Mouse (Mus musculus) spleen, postnatal 14 days (tissue): Measurements from ENCODE around the gene Tmem234.
A peak's percentile ranks its signal among the peaks of the same experiment; 100 is the strongest.
"Not testable (repeated sequence)": the region's sequence is repeated elsewhere in the genome, so short reads cannot be mapped to it uniquely, and the experiment has no call there.

Experiments used
- DNase-seq, 2 experiments: peaks; one replicate each; pipeline ENCODE4 v3.0.0; 2021 to 2022; ENCODE audit warnings: low spot score in 2 of 2

Gene Tmem234

GRCm38 (mm10) chr4:129600233-129601158 is at the start of gene Tmem234, which contains the start of gene Eif3i:
TSS of gene Tmem234 (plus strand) at chr4:129600668.
TSS of gene Eif3i (minus strand) at chr4:129600648.
- DNase-seq: peak; percentile 66 to 78

GRCm38 (mm10) chr4:129554512-129554911 is 46.0 kb upstream of the Tmem234 start:
- not testable (repeated sequence) for DNase-seq

- DNase-seq: peak; percentile 40 to 59
These were observed 45.0 kb upstream of the Tmem234 start for GRCm38 (mm10) chr4:129555421-129555861.

- no peak for DNase-seq
These were observed 44.5 kb upstream of the Tmem234 start for GRCm38 (mm10) chr4:129555862-129556531.

GRCm38 (mm10) chr4:129556532-129557223 is 43.8 kb upstream of the Tmem234 start:
- peak; percentile 84 to 87 for DNase-seq

- DNase-seq: no peak
These were observed 43.1 kb upstream of the Tmem234 start for GRCm38 (mm10) chr4:129557256-129557808.

GRCm38 (mm10) chr4:129558321-129558955 is 42.0 kb upstream of the Tmem234 start:
- DNase-seq: no peak

- no peak for DNase-seq
These were observed 39.3 kb upstream of the Tmem234 start for GRCm38 (mm10) chr4:129561184-129561583.

GRCm38 (mm10) chr4:129563718-129564117 is 36.8 kb upstream of the Tmem234 start:
- DNase-seq: no peak

GRCm38 (mm10) chr4:129565139-129565538 is 35.3 kb upstream of the Tmem234 start:
- no peak for DNase-seq

GRCm38 (mm10) chr4:129568366-129568765 is 32.1 kb upstream of the Tmem234 start:
- DNase-seq: no peak

- DNase-seq: no peak
These were observed 30.4 kb upstream of the Tmem234 start for GRCm38 (mm10) chr4:129570028-129570427.

- DNase-seq: no peak
These were observed 28.9 kb upstream of the Tmem234 start for GRCm38 (mm10) chr4:129571551-129572084.

- no peak for DNase-seq
These were observed 28.0 kb upstream of the Tmem234 start for GRCm38 (mm10) chr4:129572236-129573092.

- DNase-seq: no peak
These were observed 27.4 kb upstream of the Tmem234 start for GRCm38 (mm10) chr4:129573093-129573370.

- DNase-seq: no peak
These were observed 27.0 kb upstream of the Tmem234 start, which contains the start of gene Lck for GRCm38 (mm10) chr4:129573430-129573829. TSS of gene Lck (minus strand) at chr4:129573641.

- peak; percentile 49 to 51 for DNase-seq
These were observed 25.2 kb upstream of the Tmem234 start for GRCm38 (mm10) chr4:129575171-129575844.

- DNase-seq: peak; percentile 59 to 69
These were observed 23.5 kb upstream of the Tmem234 start for GRCm38 (mm10) chr4:129576863-129577491.

- DNase-seq: no peak
These were observed 22.8 kb upstream of the Tmem234 start for GRCm38 (mm10) chr4:129577688-129578087.
